Mouse (Mus musculus): ENCODE data around the gene Gm2310. TPM values are rescaled to one million over a fixed set of nuclear protein-coding genes. Genes with fewer than 3 reads are reported as not detected.
"Not testable (repeated sequence)": the region's sequence is repeated elsewhere in the genome, so short reads cannot be mapped to it uniquely, and the experiment has no call there.

Gene Gm2310
- polyA plus RNA-seq (2016; fragmentation: Nextera tagmentation; extraction: Ambion mirVana) = not detected in 2 replicates

DNA sequence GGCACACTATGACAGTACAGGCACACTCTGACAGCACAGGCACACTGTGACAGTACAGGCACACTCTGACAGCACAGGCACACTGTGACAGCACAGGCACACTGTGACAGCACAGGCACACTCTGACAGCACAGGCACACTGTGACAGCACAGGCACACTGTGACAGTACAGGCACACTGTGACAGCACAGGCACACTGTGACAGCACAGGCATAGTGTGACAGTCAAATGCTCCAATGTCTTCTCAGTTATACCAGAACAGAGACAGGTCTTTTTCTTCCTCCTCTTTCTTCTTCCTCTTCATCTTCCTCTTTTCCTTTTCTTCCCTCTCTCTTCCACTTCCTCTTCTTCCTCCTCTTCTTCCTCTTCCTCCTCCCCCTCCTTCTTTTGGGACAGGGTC lies at the start of gene Gm2310:
Gm2310 (minus strand) TSS at position 101 of the 400 bp plus-strand sequence.
- H3K9me3 ChIP-seq; H3K27me3 ChIP-seq (replicated peaks; ENCODE audit: low read depth, poor library complexity, severe bottlenecking); H3K4me3 ChIP-seq; DNase-seq (ENCODE audit: low spot score); H3K36me3 ChIP-seq (replicated peaks); H3K27ac ChIP-seq (replicated peaks); H3K4me1 ChIP-seq: not testable (repeated sequence)

DNA sequence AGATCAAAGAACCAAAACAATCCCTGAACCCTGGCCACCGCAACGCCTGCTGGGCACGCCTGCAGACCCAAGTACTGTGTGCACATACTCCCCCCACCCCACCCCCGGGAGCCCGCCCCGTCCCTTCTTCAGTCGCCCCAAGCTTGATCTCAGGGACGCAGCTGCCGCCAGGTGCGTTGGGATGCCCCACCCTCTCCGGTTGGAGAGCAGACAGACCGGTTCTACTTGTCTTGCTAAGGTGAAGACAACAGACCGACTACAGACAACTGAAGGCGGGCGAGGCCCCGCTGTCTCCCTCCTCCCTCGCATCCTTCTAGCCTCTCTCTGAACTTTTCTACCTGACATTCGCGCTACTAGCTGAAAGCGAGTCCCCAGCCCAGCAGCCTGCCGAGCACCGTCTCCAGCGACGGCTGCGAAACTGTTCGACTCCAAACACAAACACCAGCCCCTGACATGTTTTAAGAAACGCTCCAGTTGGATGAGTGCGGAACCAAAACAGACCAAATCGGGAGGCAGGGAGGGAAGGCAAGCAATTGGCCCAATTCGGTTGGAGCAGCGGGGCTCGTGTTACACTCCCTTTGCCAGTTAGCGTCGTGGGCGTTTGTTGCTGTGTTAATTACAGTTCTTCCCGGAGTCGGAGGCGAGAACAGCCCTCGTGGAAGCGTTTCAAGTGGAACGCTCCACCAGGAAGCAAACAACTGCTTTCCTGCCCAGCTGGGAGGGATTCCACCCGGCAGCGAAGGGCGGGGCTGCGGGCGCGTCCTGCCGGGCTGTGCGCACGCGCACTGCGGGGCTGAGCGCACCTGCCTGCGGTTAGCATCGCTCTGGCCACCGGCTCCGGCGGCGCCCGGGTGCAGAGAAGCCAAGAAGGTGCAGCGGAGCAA lies 49.1 kb upstream of the Gm2310 start:
- Histone ChIP-seq H3K9me3 (no peaks in the 10 kb centered on the region), H3K27ac (replicated peaks) (peak overlapping the region; percentile 74), H3K36me3 (replicated peaks) (no peaks in the 10 kb centered on the region), H3K4me1 (peaks cover 21% of the 10 kb centered on the region), H3K4me3 (peak overlapping the region; percentile 68), H3K27me3 (replicated peaks; ENCODE audit: low read depth, poor library complexity, severe bottlenecking) (peaks cover 34% of the 10 kb centered on the region)
- WGBS = under 1% methylated on average over 61 of the region's 61 CpGs
- DNase-seq (ENCODE audit: low spot score) = peak; percentile 86

DNA sequence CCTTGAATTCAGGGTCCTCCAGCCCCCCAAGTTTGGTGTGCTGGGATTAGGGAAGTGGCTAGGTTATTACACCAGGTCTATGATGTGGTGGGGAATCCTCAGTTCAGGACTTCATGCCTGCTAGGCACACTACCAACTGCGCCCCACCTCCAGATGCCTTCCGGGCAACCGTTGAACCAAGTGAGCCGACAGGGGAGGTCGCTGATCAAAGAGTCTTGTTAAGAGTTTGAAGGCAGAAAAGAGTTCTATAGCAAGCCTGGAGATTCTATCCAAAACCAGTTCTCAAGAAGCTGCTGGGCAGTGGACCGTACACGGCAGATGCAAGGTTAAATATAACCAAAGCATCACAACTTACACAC lies 48.5 kb upstream of the Gm2310 start:
- Histone ChIP-seq H3K4me1 (peaks cover 21% of the 10 kb centered on the region), H3K4me3 (peak overlapping the region; percentile 68), H3K27ac (replicated peaks) (peak overlapping the region; percentile 74; the same call in 1 of the 2 replicates), H3K27me3 (replicated peaks; ENCODE audit: low read depth, poor library complexity, severe bottlenecking) (peaks cover 34% of the 10 kb centered on the region), H3K9me3 (no peaks in the 10 kb centered on the region), H3K36me3 (replicated peaks) (no peaks in the 10 kb centered on the region)
- no peak for DNase-seq (ENCODE audit: low spot score)
- 2% methylated on average over 7 of the region's 7 CpGs for WGBS

DNA sequence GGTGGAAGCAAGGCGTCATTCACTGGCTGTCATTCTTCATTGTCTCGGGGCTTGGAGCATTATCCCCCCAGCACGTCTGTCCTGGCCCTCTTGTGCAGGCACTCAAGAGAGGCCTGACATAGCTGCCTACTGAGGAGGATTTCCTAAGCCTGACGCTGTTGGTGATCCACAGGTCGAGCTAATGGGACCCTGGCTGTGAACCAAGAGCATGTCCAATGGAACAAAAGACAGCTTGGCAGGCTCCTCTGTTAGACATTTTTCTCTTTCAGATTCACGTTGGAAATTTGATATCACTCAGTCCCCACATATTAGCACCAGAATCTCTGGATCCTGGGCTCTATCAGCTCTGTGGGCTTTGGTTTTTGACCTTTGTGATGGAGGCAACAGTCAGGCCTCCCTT lies 45.7 kb upstream of the Gm2310 start:
- 62% methylated on average over 6 of the region's 6 CpGs for WGBS
- peaks cover 24% of the 10 kb centered on the region for H3K27me3 ChIP-seq (replicated peaks; ENCODE audit: low read depth, poor library complexity, severe bottlenecking)
- H3K36me3 ChIP-seq (replicated peaks) = no peaks in the 10 kb centered on the region
- no peak overlapping the region for H3K4me3 ChIP-seq
- H3K9me3 ChIP-seq = no peaks in the 10 kb centered on the region
- no peak for DNase-seq (ENCODE audit: low spot score)
- no peak overlapping the region for H3K27ac ChIP-seq (replicated peaks)
- H3K4me1 ChIP-seq = peaks cover 21% of the 10 kb centered on the region

DNA sequence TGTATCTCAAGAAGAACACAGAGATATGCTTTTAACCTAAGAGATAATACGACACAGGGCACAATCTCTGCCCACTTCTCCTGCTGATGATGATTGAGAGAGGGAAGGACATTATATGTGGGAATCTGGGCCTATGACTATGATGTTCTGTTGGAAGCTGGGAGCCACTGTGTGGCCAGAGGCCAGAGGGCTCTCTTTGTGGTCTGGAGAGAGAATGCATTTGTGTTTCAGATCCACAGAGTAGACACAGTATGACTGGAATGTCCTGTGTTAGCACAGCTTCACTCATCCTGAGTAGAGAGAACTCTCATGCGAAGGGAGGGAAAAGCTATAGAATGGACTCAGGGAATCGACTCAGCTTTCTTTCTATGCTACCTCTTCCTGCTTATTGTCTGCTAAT lies 44.6 kb upstream of the Gm2310 start:
- Histone ChIP-seq H3K36me3 (replicated peaks) (no peaks in the 10 kb centered on the region), H3K27ac (replicated peaks) (no peak overlapping the region), H3K4me3 (no peak overlapping the region), H3K9me3 (no peaks in the 10 kb centered on the region), H3K27me3 (replicated peaks; ENCODE audit: low read depth, poor library complexity, severe bottlenecking) (peaks cover 18% of the 10 kb centered on the region), H3K4me1 (peaks cover 16% of the 10 kb centered on the region)
- 86% methylated on average over 3 of the region's 3 CpGs for WGBS
- no peak for DNase-seq (ENCODE audit: low spot score)

DNA sequence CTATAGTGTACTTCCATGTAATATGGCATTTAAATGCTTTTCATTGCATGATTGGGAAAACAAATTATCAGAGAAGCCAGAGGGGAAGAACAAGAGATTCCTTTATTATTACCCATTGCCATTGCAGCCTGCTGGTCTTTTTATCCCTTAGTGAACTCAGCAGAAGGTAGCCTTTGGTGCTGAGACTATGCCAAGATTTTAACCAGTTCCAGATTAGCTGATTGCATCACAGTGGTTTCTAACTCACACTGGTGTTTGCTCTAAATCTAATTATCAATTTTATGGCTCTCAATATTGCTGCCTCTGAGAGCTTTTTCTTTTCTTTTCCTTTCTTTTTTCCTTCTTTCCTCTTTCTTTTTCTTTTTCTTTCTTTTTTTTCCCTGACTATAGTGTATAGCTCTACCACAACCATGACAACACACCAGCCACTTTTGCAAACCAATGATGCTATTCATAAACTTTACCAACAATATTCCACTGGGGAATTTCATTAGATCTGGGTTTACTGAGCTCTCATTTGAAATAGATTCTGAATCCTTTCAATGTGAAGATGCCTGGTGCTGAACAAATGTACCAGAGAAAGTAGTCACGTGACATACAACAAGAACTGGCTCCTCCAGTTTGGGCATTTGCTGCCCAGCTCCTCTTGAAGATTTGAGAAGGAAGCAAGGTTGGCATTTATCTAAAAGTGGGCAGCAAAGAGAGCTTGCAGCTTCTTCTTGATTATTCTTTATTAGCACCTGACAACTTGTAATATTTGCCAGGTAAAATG lies 43.9 kb upstream of the Gm2310 start:
- peaks cover 14% of the 10 kb centered on the region for H3K27me3 ChIP-seq (replicated peaks; ENCODE audit: low read depth, poor library complexity, severe bottlenecking)
- peaks cover 11% of the 10 kb centered on the region for H3K4me1 ChIP-seq
- H3K27ac ChIP-seq (replicated peaks) = no peak overlapping the region
- no peak for DNase-seq (ENCODE audit: low spot score)
- no peaks in the 10 kb centered on the region for H3K36me3 ChIP-seq (replicated peaks)
- no peaks in the 10 kb centered on the region for H3K9me3 ChIP-seq
- 78% methylated on average over 1 of the region's 1 CpGs for WGBS
- no peak overlapping the region for H3K4me3 ChIP-seq

DNA sequence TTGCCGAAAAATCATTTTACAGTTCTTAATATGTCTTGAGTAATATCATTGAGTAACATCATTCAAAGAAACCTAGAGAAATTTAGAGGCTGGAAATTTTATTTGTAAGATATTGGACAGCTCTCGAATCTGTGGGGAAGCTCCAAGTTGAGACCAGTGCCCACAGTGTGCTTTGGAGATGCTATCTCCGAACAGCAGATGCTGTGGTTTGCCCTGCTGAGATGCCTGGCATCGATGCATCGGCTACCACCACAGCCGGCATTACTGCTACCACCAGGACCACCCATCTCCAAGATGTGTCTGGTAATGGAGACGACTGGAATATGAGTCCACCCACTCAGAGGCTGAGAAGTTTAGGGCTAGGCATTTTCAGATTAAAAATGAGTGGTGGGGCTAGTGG lies 43.0 kb upstream of the Gm2310 start:
- no peak overlapping the region for H3K4me3 ChIP-seq
- H3K4me1 ChIP-seq = peaks cover 4% of the 10 kb centered on the region; the same call in 1 of the 2 replicates
- WGBS = 93% methylated on average over 7 of the region's 7 CpGs

DNA sequence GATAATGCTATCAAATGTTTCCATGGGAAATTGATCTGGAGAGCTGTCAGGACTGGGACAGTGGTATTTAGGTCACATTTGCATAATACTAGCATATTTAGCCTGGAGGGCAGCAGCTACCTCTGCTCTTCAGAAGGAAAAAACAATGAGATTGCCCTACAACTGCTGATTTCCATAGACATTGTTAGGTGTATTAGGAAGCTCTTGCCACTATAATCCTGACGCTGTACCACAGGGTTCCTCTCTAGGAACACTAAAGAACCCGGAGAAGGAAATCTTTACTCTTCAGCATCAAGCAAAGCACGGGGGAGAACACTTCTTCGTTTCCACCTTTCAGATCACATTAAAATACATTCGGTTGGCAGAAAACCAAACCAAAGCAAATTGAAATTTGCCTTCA lies 11.4 kb upstream of the Gm2310 start:
- Histone ChIP-seq H3K27ac (replicated peaks) (no peak overlapping the region), H3K27me3 (replicated peaks; ENCODE audit: low read depth, poor library complexity, severe bottlenecking) (no peaks in the 10 kb centered on the region), H3K4me3 (no peak overlapping the region), H3K9me3 (no peaks in the 10 kb centered on the region), H3K36me3 (replicated peaks) (no peaks in the 10 kb centered on the region), H3K4me1 (peaks cover 2% of the 10 kb centered on the region)
- no peak for DNase-seq (ENCODE audit: low spot score)
- WGBS = 77% methylated on average over 5 of the region's 5 CpGs

More for the DNA sequence above, 43.0 kb upstream of the Gm2310 start:
- Histone ChIP-seq H3K27ac (replicated peaks) (no peak overlapping the region), H3K27me3 (replicated peaks; ENCODE audit: low read depth, poor library complexity, severe bottlenecking) (peaks cover 6% of the 10 kb centered on the region), H3K36me3 (replicated peaks) (no peaks in the 10 kb centered on the region), H3K9me3 (no peaks in the 10 kb centered on the region)
- no peak for DNase-seq (ENCODE audit: low spot score)

DNA sequence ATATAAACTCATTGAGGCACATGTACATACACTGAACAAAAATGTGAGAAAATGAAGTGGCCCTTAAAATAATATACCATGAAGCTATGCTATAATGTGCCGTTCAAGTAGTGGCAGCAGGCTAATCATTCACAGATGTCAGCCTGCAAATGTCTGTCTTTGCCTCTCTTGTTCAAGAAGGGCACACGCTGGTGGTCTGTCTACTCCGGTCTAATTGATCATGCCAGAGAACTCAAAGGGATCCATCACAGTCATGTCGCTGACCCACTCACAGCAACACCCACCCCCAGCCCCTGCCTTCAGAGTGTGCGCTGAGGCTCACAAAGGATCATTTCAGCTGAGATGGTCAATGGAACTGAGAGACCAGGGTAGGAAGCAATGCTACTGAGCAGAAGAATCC lies 6.8 kb downstream of the Gm2310 start:
- DNase-seq (ENCODE audit: low spot score) = peak; percentile 57

DNA sequence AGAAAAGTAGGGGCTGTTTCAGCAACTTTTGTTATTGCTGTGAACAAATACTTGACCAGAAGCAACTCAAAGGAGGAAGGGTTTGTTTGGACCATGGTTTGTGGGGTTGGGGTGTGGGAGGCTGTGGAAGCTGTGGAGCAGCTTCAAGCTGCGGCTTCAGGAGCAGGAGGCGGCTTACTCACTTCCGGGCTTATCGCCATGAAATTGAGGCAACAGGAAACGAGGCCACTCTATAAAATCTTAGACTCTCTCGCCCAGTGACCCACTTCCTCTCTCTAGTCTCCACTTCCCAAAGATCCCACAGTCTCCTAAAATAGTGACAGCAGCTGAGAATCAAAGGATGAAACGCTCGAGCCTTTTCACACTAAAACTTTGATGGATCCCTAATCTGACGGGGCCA lies 7.9 kb downstream of the Gm2310 start:
- 66% methylated on average over 9 of the region's 9 CpGs for WGBS
- Histone ChIP-seq H3K27ac (replicated peaks) (no peak overlapping the region), H3K4me1 (peaks cover 22% of the 10 kb centered on the region), H3K4me3 (no peak overlapping the region), H3K36me3 (replicated peaks) (no peaks in the 10 kb centered on the region), H3K27me3 (replicated peaks; ENCODE audit: low read depth, poor library complexity, severe bottlenecking) (no peaks in the 10 kb centered on the region), H3K9me3 (no peaks in the 10 kb centered on the region)
- no peak for DNase-seq (ENCODE audit: low spot score)

More for the DNA sequence above, 6.8 kb downstream of the Gm2310 start:
- Histone ChIP-seq H3K9me3 (no peaks in the 10 kb centered on the region), H3K27ac (replicated peaks) (peak overlapping the region; percentile 52), H3K27me3 (replicated peaks; ENCODE audit: low read depth, poor library complexity, severe bottlenecking) (no peaks in the 10 kb centered on the region), H3K36me3 (replicated peaks) (no peaks in the 10 kb centered on the region), H3K4me3 (no peak overlapping the region), H3K4me1 (peaks cover 22% of the 10 kb centered on the region)
- WGBS = 32% methylated on average over 5 of the region's 5 CpGs

DNA sequence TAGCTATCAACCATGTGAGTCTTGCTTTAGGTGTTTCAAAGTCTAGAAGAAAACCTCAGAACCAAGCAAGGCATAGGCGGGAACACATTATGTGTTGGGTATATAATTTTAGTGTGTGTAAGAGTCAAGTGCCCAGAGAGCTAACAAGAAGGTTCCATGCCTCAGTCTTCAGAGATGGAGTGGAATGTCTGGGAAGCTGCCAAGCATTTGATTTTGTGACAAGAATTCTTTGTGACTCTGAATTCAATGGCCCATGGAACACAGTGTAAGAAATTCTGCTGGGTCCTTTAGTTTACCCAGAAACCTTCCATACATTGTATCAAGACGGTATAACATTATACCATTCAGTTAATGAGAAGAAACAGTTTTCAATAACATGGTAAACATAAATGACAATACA lies 17.3 kb downstream of the Gm2310 start:
- Histone ChIP-seq H3K36me3 (replicated peaks) (no peaks in the 10 kb centered on the region), H3K27ac (replicated peaks) (no peak overlapping the region), H3K4me1 (peaks cover 7% of the 10 kb centered on the region; the same call in 1 of the 2 replicates), H3K27me3 (replicated peaks; ENCODE audit: low read depth, poor library complexity, severe bottlenecking) (no peaks in the 10 kb centered on the region), H3K9me3 (peaks cover 3% of the 10 kb centered on the region; the same call in 1 of the 2 replicates), H3K4me3 (no peak overlapping the region)
- 91% methylated on average over 2 of the region's 2 CpGs for WGBS
- no peak for DNase-seq (ENCODE audit: low spot score)

DNA sequence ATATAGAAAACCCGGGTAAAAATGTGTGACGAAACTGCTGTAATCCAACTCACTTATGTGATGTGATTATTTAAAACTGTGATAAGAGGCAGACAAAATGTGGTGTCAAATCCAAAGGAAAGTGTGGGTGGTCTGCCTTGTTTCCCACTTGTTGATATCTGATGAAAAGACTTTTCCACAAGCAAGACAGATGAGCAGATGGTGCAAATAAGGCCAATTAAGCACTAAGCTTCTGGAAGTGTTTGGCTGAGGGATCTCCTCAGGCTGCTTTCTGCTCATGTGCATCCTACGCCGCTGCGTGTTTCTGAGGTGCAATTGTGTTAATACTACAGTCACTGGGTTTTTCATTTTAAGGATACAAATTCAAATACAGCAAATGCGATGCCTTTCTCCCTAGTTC lies 34.5 kb downstream of the Gm2310 start:
- Histone ChIP-seq H3K36me3 (replicated peaks) (no peaks in the 10 kb centered on the region), H3K4me1 (no peaks in the 10 kb centered on the region), H3K9me3 (no peaks in the 10 kb centered on the region), H3K27me3 (replicated peaks; ENCODE audit: low read depth, poor library complexity, severe bottlenecking) (no peaks in the 10 kb centered on the region), H3K27ac (replicated peaks) (no peak overlapping the region), H3K4me3 (no peak overlapping the region)
- 82% methylated on average over 6 of the region's 6 CpGs for WGBS
- no peak for DNase-seq (ENCODE audit: low spot score)
